Mouse (Mus musculus) kidney, adult 8-10 months (tissue): ENCODE results near the gene Chil1.
A peak's percentile ranks its signal among the peaks of the same experiment; 100 is the strongest.

ENCODE experiments used
- DNase-seq, 2 experiments: peaks; one replicate each; pipeline ENCODE4 v3.0.0; 2022

Gene Chil1

GRCm38 (mm10) chr1:134182025-134182424 lies at the start of gene Chil1:
Gene Chil1 (plus strand): TSS chr1:134182176.
- DNase-seq = no peak

GRCm38 (mm10) chr1:134133316-134133715 lies 48.7 kb upstream of the Chil1 start:
- peak; percentile 54 to 69 for DNase-seq

GRCm38 (mm10) chr1:134136351-134136750 lies 45.6 kb upstream of the Chil1 start:
- DNase-seq = no peak

GRCm38 (mm10) chr1:134138424-134138823 lies 43.6 kb upstream of the Chil1 start:
- no peak for DNase-seq

- no peak for DNase-seq
These were observed 39.6 kb upstream of the Chil1 start for GRCm38 (mm10) chr1:134142363-134142794.

GRCm38 (mm10) chr1:134146066-134146465 lies 35.9 kb upstream of the Chil1 start:
- DNase-seq = no peak

- DNase-seq = no peak
These were observed 31.9 kb upstream of the Chil1 start for GRCm38 (mm10) chr1:134150076-134150475.

- DNase-seq = no peak
These were observed 31.2 kb upstream of the Chil1 start for GRCm38 (mm10) chr1:134150745-134151144.

DNA sequence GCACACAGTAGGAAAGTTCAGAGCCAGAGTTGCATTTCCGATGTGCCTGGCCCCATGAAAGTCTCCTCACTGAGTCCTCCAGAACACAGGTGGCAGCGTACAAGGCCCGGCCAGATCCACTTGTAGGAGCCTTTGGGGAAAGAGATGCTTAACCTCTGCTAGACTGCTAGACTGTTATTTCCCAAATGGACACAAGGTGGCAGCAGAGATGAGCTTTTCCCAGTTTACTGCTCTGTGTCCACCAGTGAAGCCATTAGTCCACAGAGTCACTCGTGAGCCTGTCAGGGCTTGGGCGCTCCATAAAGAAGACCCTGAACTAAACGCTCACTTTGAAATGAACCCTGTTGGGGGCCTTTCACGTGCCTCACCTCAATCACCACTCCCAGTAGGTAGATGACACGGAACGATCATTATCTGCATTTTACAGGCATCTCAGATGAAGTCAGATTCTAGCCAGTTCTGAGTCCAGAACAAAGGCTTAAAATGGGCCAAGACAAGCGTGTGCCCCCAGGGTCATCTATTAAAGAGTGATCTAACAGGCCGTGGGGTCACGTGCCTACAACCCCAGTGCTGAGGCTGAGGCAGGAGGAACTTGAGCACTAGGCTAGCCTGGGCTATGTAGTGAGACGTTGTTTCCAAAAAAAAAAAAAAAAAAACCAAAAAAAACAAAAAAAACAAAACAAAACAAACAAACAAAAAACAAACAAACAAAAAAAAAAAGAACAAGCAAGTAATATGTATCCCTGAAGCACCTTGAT lies 30.1 kb upstream of the Chil1 start:
- peak; percentile 66 to 80 for DNase-seq

- no peak for DNase-seq
These were observed 29.1 kb upstream of the Chil1 start for GRCm38 (mm10) chr1:134152626-134153590.

DNA sequence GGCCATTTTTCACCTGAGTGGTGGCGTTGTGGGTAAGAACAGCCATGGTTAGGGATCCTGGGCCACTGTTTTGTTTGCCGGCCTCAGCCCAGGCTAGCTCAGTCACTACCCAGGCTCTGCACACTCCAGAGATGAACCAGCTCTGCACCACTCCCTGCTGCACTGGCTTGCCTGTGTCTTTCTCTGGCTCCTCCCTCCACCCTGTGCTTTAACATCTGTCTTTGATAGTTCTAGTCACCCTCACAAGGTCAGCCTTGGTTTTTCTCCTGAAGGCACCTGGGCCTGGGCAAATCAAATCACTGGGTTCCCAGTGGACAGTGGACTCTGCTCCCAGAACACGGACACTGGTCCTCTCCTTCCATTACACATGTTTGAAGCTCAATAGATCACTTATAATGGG lies 27.9 kb upstream of the Chil1 start:
- DNase-seq = no peak

- DNase-seq = no peak
These were observed 27.3 kb upstream of the Chil1 start for GRCm38 (mm10) chr1:134154655-134155054.

GRCm38 (mm10) chr1:134160404-134160803 lies 21.6 kb upstream of the Chil1 start:
- no peak for DNase-seq

DNA sequence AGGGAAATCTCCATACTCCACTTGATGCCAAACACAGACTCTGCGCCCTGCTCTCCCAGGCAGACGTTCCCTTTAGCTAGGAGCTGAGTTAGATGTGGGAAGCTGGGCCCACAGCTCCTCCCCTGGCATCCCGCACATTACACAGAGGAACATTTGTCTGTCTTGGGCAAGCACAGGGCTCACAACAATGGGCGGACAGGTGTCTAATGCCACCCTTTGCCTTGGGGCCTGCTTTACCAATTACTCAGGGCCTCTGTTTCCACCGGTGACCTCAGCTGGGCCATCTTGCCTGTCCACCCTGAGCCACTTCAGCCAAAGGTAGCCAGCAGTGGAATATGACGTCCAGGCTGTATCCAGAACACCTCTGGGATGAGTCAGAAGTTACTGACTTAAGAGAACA lies 20.6 kb upstream of the Chil1 start:
- no peak for DNase-seq

- no peak for DNase-seq
These were observed 19.3 kb upstream of the Chil1 start for GRCm38 (mm10) chr1:134162510-134163225.

DNA sequence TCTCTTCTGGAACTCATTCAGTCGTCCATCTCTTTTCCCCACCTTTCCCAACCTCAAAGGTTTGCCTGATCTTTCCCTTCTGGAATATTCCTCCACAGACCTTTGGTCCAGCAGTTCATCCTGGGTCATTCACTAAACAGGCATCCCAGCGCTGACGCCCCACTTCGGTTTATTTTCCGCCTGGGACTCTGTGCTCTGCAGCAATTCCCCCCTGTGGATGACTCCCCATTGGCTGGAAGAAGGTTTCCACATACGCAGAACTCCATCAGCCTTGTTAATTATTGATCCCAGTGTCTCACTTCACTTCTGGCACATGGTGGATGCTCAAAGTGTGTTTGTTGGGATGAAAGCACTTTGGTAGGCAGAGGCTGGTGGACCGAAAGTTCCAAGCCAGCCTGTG lies 18.5 kb upstream of the Chil1 start:
- DNase-seq = peak; percentile 8 to 31

- DNase-seq = no peak
These were observed 17.5 kb upstream of the Chil1 start for GRCm38 (mm10) chr1:134164454-134164853.

- DNase-seq = no peak
These were observed 15.4 kb upstream of the Chil1 start for GRCm38 (mm10) chr1:134166547-134166946.

DNA sequence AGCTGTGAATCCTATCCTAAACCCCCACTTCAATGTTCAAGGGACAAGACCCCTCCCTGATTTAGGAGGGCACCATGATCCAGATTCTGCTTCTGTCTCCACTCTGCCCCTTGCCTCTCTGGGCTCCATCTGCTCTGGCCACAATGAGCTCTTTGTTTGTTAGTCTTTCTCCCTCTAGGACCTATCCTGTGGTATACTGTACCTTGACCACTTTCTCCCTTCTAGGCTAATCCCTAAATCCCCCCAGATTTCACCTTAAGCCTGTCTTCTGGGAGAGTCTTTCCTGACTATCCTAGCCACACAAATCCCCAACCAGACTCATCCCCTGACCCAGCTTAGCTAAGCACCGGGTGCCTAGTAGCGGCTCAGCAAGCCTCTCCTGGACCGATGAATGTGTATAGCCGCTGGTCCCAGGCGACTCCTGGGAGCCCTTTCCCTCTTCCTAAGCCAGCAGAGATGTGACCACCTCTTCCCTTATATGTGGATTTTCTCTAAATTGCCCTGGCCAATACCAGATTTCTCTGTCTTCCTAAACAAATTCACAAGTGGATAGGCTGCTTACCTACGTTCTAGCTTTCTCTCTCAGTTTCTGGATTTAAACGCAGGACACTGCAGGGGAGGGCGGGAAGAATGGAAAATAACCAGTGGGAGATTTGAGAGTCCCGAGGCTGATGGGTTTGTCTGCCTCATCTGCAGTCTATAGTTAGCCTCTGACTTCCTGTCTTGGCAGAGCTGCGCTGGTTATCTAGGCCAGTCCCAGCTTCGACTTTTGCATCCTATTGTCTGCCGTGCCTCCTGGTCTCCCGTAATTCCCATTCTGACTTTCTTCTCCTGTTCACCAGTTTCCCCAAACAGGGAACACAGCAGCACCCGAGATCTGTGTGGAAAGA lies 14.3 kb upstream of the Chil1 start:
- no peak for DNase-seq

- no peak for DNase-seq
These were observed 13.4 kb upstream of the Chil1 start for GRCm38 (mm10) chr1:134168567-134168966.

DNA sequence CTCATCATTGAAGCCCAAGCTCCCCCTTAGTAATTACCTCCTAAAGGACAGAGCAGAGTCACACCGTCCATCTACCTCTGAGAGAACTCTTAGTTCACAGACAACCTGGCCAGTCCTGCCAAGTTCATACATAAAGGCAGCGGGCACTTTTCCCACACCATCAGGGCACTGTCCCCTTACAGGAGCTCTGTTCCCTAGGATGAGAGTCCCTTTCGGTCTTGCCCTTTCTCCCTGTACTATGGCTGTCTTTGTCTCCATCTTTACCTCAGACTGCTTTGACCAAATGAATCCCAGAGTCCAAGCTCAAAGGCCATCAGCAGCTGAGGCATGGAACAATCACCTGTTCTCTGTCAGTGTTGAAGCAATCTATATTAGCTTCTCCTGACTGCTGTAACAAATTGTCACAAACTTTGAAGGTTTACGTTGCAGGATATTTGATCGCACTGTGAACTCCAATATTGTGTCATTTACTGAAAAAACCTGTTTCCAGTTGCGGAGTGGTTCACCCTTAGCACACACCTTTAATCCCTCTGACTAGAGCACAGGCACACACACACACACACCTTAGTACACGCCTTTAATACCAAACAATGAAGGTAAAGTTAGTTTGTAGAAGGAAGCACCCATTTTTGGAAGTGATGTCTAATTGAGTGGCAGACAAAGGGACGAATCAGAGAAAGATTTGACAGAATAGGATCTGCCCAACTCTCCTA lies 12.8 kb upstream of the Chil1 start:
- DNase-seq = no peak
